Mouse (Mus musculus) hindbrain, embryonic 16.5 days (tissue): ENCODE measurements at regions not wholly inside any gene's neighbourhood (a gene's known extent, or its start where the extent isn't known, plus 50 kb on each side); places are given as distances from the start of the nearest gene placed in this dataset.
A peak's percentile ranks its signal among the peaks of the same experiment; 100 is the strongest.

Source experiments
- ATAC-seq: fragments of 200-750 bp; cut with Nextera tagmentation; 2 replicates; pipeline ENCODE4 v1.8.0; 2017; ENCODE audit warnings: moderate TSS enrichment, moderate library complexity
- H3K27ac ChIP-seq: fragments of 300-500 bp; sonication (generic); 2 replicates; pipeline ENCODE4 v1.5.1; 2014; ENCODE audit warnings: low read depth, mild to moderate bottlenecking, control low read depth, low read length, moderate library complexity
- H3K27me3 ChIP-seq: fragments of 300-500 bp; sonication (generic); replicated peaks from 2 replicates; pipeline ENCODE4 v1.6.1; 2014; ENCODE audit warnings: low read length; ENCODE audit not compliant: control insufficient read depth, insufficient read depth
- H3K36me3 ChIP-seq: fragments of 300-500 bp; sonication (generic); 2 replicates; pipeline ENCODE4 v1.6.1; 2014; ENCODE audit warnings: mild to moderate bottlenecking, low read length, moderate library complexity, mixed read lengths; ENCODE audit not compliant: control insufficient read depth, insufficient read depth
- H3K4me1 ChIP-seq: fragments of 300-500 bp; sonication (generic); 2 replicates; pipeline ENCODE4 v1.6.1; 2014; ENCODE audit warnings: low read depth, low read length; ENCODE audit not compliant: control insufficient read depth, insufficient read depth
- H3K4me2 ChIP-seq: fragments of 300-500 bp; sonication (generic); 2 replicates; pipeline ENCODE4 v1.6.1; 2014; ENCODE audit warnings: mild to moderate bottlenecking, low read length, control low read depth, moderate library complexity
- H3K4me3 ChIP-seq: fragments of 300-500 bp; sonication (generic); 2 replicates; pipeline ENCODE4 v1.5.1; 2014; ENCODE audit warnings: mild to moderate bottlenecking, low read length, control low read depth, moderate library complexity
- H3K9ac ChIP-seq: fragments of 300-500 bp; sonication (generic); 2 replicates; pipeline ENCODE4 v1.6.1; 2014; ENCODE audit warnings: low read depth, mild to moderate bottlenecking, control low read depth, low read length, moderate library complexity
- H3K9me3 ChIP-seq: fragments of 300-500 bp; sonication (generic); 2 replicates; pipeline ENCODE4 v1.6.1; 2014; ENCODE audit warnings: mild to moderate bottlenecking, low read length, moderate library complexity; ENCODE audit not compliant: control insufficient read depth
- WGBS: fragments of 180-500 bp; shearing (Covaris S2); extraction: QIAGEN DNeasy Blood & Tissue Kit; methylation state at CpG from one replicate; pipeline ENCODE4 v1.1.7; 2014; 5-methylcytosine and 5-hydroxymethylcytosine counted together

GRCm38 (mm10) chrX:76795304-76795703 lies 192.6 kb upstream of the Cldn34d start:
- ATAC-seq = no peak
- WGBS = 78% methylated on average over 1 of the region's 1 CpGs
- no peaks in the 10 kb centered on the region for H3K27me3 ChIP-seq

GRCm38 (mm10) chrX:76790613-76791012 lies 187.9 kb upstream of the Cldn34d start:
- no peaks in the 10 kb centered on the region for H3K9me3 ChIP-seq
- no peak overlapping the region for H3K9ac ChIP-seq
- no peak overlapping the region for H3K27ac ChIP-seq
- H3K36me3 ChIP-seq = no peaks in the 10 kb centered on the region
- H3K4me1 ChIP-seq = no peaks in the 10 kb centered on the region
- no peak overlapping the region for H3K4me2 ChIP-seq
- H3K4me3 ChIP-seq = no peak overlapping the region
- peak; percentile 45; the same call in 1 of the 2 replicates for ATAC-seq
- no peaks in the 10 kb centered on the region for H3K27me3 ChIP-seq

More at GRCm38 (mm10) chrX:76795304-76795703, 192.6 kb upstream of the Cldn34d start:
- Histone ChIP-seq H3K4me3 (no peak overlapping the region), H3K9ac (no peak overlapping the region), H3K4me1 (no peaks in the 10 kb centered on the region), H3K36me3 (no peaks in the 10 kb centered on the region), H3K4me2 (no peak overlapping the region), H3K9me3 (no peaks in the 10 kb centered on the region), H3K27ac (no peak overlapping the region)

DNA sequence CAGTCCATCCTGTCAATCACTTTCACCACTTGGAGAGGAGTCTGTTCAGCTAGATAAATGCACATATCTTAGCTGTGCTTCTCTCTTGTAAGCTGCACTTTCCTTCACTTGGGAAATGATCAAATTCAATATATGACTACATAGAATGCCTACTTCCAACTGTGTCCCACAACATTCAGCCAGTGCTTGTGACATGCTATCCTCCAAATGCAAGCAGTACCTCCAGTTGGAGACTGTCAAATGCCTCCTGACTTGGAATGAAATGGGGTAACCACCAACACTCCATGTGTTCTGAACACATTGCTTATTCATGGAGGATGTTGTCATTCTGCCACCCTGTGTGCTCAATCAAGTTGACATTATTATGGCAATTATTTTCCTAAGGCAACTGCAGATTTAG lies 177.3 kb upstream of the Cldn34d start:
- no peaks in the 10 kb centered on the region for H3K9me3 ChIP-seq
- no peak overlapping the region for H3K27ac ChIP-seq
- no peaks in the 10 kb centered on the region for H3K36me3 ChIP-seq
- ATAC-seq = no peak
- no peaks in the 10 kb centered on the region for H3K4me1 ChIP-seq
- no peak overlapping the region for H3K9ac ChIP-seq
- no peak overlapping the region for H3K4me2 ChIP-seq
- H3K4me3 ChIP-seq = no peak overlapping the region
- H3K27me3 ChIP-seq = no peaks in the 10 kb centered on the region
